Mouse (Mus musculus) embryonic facial prominence, embryonic 12.5 days (tissue): ENCODE measurements at regions not wholly inside any gene's neighbourhood (a gene's known extent, or its start where the extent isn't known, plus 50 kb on each side); places are given as distances from the start of the nearest gene placed in this dataset.
A peak's percentile ranks its signal among the peaks of the same experiment; 100 is the strongest.

ENCODE experiments used
- ATAC-seq: fragments of 200-750 bp; cut with Nextera tagmentation; 2 replicates; pipeline ENCODE4 v1.8.0; 2017; ENCODE audit not compliant: insufficient number of reproducible peaks, insufficient read depth, low FRiP score, low TSS enrichment
- H3K27ac ChIP-seq: fragments of 300-500 bp; sonication (generic); 2 replicates; pipeline ENCODE4 v1.5.1; 2016; ENCODE audit warnings: mild to moderate bottlenecking
- H3K27me3 ChIP-seq: fragments of 300-500 bp; sonication (generic); 2 replicates; pipeline ENCODE4 v1.6.1; 2016; ENCODE audit warnings: mild to moderate bottlenecking, moderate library complexity
- H3K36me3 ChIP-seq: fragments of 300-500 bp; sonication (generic); 2 replicates; pipeline ENCODE4 v1.6.1; 2016; ENCODE audit warnings: mild to moderate bottlenecking
- H3K4me1 ChIP-seq: fragments of 300-500 bp; sonication (generic); 2 replicates; pipeline ENCODE4 v1.6.1; 2016
- H3K4me2 ChIP-seq: fragments of 300-500 bp; sonication (generic); replicated peaks from 2 replicates; pipeline ENCODE4 v1.6.1; 2016; ENCODE audit warnings: mild to moderate bottlenecking, moderate library complexity
- H3K4me3 ChIP-seq: fragments of 300-500 bp; sonication (generic); 2 replicates; pipeline ENCODE4 v1.5.1; 2016; ENCODE audit warnings: mild to moderate bottlenecking
- H3K9ac ChIP-seq: fragments of 300-500 bp; sonication (generic); 2 replicates; pipeline ENCODE4 v1.6.1; 2016; ENCODE audit warnings: mild to moderate bottlenecking, moderate library complexity
- H3K9me3 ChIP-seq: fragments of 300-500 bp; sonication (generic); 2 replicates; pipeline ENCODE4 v1.6.1; 2016; ENCODE audit warnings: mild to moderate bottlenecking, moderate library complexity
- WGBS: fragments of 180-500 bp; shearing (Covaris S2); methylation state at CpG from one replicate; pipeline ENCODE4 v1.1.7; 2016; 5-methylcytosine and 5-hydroxymethylcytosine counted together

DNA sequence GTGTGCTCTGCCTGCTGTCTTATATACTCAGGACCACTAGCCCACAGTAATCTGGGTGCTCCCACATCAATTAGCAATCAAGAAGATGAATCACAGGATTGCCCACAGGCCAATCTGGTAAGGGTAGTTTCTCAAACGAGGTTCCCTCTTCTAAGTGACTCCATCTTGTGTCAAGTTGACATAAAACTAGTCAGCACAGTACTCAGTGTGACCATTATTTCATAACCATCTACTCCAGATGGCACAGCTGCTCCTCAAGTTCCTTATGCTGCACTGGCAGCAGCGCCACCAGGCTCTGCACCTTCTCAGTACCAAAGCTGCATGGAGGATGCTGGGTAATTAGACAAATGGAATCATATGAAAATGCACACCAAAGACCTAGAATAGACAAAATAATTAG, 175.6 kb upstream of the B3galt2 start:
- no peaks in the 10 kb centered on the region for H3K27me3 ChIP-seq
- H3K4me3 ChIP-seq, result no peak overlapping the region
- no peak for ATAC-seq
- H3K4me2 ChIP-seq, result no peak overlapping the region
- 57% methylated on average over 2 of the region's 2 CpGs for WGBS
- no peak overlapping the region for H3K9ac ChIP-seq
- H3K27ac ChIP-seq, result no peak overlapping the region
- H3K4me1 ChIP-seq, result no peaks in the 10 kb centered on the region
- no peaks in the 10 kb centered on the region for H3K36me3 ChIP-seq
- H3K9me3 ChIP-seq, result no peaks in the 10 kb centered on the region

- ATAC-seq, result no peak
- Histone ChIP-seq H3K9me3 (no peaks in the 10 kb centered on the region), H3K4me2 (no peak overlapping the region), H3K36me3 (no peaks in the 10 kb centered on the region), H3K4me3 (no peak overlapping the region), H3K9ac (no peak overlapping the region), H3K4me1 (no peaks in the 10 kb centered on the region), H3K27ac (no peak overlapping the region), H3K27me3 (no peaks in the 10 kb centered on the region)
- 93% methylated on average over 3 of the region's 3 CpGs for WGBS
Observed at GRCm38 (mm10) chr1:143466092-143466491, 174.4 kb upstream of the B3galt2 start.

- Histone ChIP-seq H3K4me1 (no peaks in the 10 kb centered on the region), H3K9me3 (no peaks in the 10 kb centered on the region), H3K4me3 (no peak overlapping the region), H3K27ac (no peak overlapping the region), H3K36me3 (no peaks in the 10 kb centered on the region), H3K27me3 (no peaks in the 10 kb centered on the region), H3K9ac (no peak overlapping the region), H3K4me2 (no peak overlapping the region)
- no peak for ATAC-seq
- WGBS, result 84% methylated on average over 2 of the region's 2 CpGs
Observed at GRCm38 (mm10) chr1:143475329-143475728, 165.1 kb upstream of the B3galt2 start.

DNA sequence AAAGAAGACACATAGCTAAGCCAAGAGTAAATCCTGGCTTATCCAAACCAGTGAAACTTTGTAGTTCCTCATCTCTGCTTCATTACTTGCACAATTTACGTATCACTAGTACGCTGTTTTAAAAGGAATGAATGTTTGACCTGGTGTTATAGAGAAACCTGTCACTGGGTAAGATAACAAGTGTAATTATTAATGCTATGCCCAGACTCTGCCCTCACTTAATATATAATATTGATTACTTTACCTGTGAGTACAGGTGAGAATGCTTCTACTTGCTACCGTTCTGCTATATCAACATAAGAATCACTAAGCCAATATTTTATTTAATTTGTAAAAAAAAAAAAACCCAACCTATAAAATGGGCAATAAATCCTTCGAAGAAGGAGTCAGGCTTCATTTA, 157.1 kb upstream of the B3galt2 start:
- H3K4me2 ChIP-seq, result no peak overlapping the region
- H3K27ac ChIP-seq, result no peak overlapping the region
- H3K4me1 ChIP-seq, result no peaks in the 10 kb centered on the region
- no peak for ATAC-seq
- no peak overlapping the region for H3K4me3 ChIP-seq
- WGBS, result 88% methylated on average over 4 of the region's 4 CpGs
- no peak overlapping the region for H3K9ac ChIP-seq
- no peaks in the 10 kb centered on the region for H3K36me3 ChIP-seq
- no peaks in the 10 kb centered on the region for H3K27me3 ChIP-seq
- no peaks in the 10 kb centered on the region for H3K9me3 ChIP-seq

DNA sequence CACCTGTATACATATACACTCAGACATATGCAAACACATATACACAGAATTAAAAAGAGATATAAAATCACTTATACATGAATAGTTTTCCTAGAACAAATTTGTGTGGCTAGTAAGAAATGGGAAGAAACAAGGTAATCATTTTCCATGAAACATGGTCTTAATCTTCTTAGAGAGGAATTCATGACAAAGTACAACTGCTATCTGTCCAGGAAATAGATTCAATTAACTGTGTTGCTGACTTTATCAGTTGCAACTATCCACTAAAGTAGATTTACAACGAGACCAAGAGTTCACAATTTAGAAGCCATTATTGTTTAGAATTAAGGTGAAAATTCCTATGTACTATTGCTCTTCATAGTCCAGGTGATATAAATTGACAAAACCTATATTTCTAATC, 155.5 kb upstream of the B3galt2 start:
- Histone ChIP-seq H3K4me1 (no peaks in the 10 kb centered on the region), H3K4me2 (no peak overlapping the region), H3K9me3 (no peaks in the 10 kb centered on the region)

DNA sequence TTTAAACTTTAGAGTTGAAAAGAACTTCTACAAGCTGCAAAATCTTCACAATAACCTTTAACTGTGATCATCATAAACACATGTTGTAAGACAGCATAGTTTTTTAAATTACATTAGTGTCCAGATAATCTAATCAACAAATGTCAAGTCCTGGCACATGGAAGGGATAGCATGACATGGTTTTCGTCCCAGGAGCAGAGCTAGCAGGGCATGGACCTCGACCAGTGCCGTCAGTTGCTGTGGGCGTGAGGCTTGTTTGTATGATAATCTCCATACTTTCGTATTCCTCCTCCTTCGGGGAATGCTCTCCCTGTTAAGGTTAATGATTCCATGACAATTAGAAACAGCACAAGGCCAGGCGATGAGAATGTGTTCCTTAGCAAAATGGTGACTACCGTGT, 143.4 kb upstream of the B3galt2 start:
- no peak overlapping the region for H3K27ac ChIP-seq
- 55% methylated on average over 8 of the region's 8 CpGs for WGBS
- ATAC-seq, result no peak

More for the DNA sequence above, 155.5 kb upstream of the B3galt2 start:
- Histone ChIP-seq H3K27ac (no peak overlapping the region), H3K9ac (no peak overlapping the region), H3K4me3 (no peak overlapping the region), H3K36me3 (no peaks in the 10 kb centered on the region), H3K27me3 (no peaks in the 10 kb centered on the region)
- WGBS, result 96% methylated on average over 1 of the region's 1 CpGs
- ATAC-seq, result no peak

DNA sequence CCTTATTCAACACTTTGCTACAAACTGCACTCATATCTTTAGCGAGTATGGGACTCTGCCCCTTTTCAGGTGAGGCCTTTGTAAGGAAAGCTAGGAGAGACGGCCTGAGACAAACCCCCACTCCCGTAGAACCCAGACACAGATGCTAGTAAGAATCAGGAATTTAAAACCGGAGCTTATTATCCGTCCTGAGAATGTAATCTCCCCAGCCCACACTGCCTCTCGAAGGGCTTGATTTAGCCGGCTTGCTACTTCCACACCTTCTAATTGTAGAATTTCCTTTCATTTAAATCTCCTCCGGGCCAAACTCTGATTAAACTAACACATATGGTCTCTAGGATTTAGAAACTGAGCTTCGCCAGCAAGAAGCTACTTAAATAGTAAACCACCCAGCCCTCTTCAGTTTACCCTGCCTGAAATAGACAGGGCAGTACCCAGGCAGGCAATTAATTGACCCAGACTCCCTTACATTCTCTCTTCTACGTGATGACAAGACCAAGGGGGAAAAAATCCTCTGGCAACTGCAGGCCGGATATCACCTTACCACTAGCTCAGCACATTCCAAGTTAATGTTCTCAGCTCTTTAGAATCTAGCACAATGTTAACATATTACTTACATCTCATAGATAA, 136.9 kb upstream of the B3galt2 start:
- Histone ChIP-seq H3K4me2 (0 out of 2 replicates have a peak overlapping the region, but pooled peaks have one; percentile 7), H3K4me3 (no peak overlapping the region), H3K36me3 (no peaks in the 10 kb centered on the region), H3K9me3 (no peaks in the 10 kb centered on the region), H3K27ac (peak overlapping the region; percentile 47; the same call in 1 of the 2 replicates), H3K4me1 (peaks cover 8% of the 10 kb centered on the region; the same call in 1 of the 2 replicates), H3K27me3 (no peaks in the 10 kb centered on the region), H3K9ac (no peak overlapping the region)
- peak; percentile 84 for ATAC-seq
- WGBS, result 21% methylated on average over 11 of the region's 11 CpGs

More for the DNA sequence above, 143.4 kb upstream of the B3galt2 start:
- no peak overlapping the region for H3K4me3 ChIP-seq
- no peaks in the 10 kb centered on the region for H3K27me3 ChIP-seq
- H3K4me1 ChIP-seq, result no peaks in the 10 kb centered on the region
- no peaks in the 10 kb centered on the region for H3K9me3 ChIP-seq
- H3K36me3 ChIP-seq, result no peaks in the 10 kb centered on the region
- no peak overlapping the region for H3K4me2 ChIP-seq
- H3K9ac ChIP-seq, result no peak overlapping the region

- Histone ChIP-seq H3K4me2 (no peak overlapping the region), H3K9me3 (no peaks in the 10 kb centered on the region), H3K9ac (no peak overlapping the region), H3K4me3 (no peak overlapping the region), H3K36me3 (no peaks in the 10 kb centered on the region), H3K4me1 (peaks cover 8% of the 10 kb centered on the region; the same call in 1 of the 2 replicates), H3K27ac (no peak overlapping the region), H3K27me3 (no peaks in the 10 kb centered on the region)
- 72% methylated on average over 3 of the region's 3 CpGs for whole genome bisulfite sequencing
- ATAC-seq, result no peak
Observed at GRCm38 (mm10) chr1:143504066-143504440, 136.4 kb upstream of the B3galt2 start.

DNA sequence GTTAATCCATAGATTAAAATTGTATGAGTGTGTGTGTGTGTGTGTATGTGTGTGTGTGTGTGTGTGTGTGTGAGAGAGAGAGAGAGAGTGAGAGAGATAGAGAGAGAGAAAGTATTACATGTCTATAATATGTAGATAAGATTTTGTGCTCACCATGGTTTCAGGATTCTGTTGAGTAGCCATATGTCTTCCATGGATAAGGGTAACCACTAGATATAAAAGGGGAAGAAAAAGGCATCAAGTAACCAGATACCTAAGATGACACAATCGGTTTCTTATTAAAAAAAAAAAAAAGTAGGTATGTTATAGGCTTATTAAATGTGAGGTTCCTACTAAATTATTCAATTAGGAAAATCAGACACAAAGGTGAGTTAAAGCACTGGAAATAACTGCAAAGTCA, 135.1 kb upstream of the B3galt2 start:
- H3K4me1 ChIP-seq, result peaks cover 8% of the 10 kb centered on the region; the same call in 1 of the 2 replicates
- H3K9me3 ChIP-seq, result no peaks in the 10 kb centered on the region
- H3K4me3 ChIP-seq, result no peak overlapping the region
- 80% methylated on average over 1 of the region's 1 CpGs for WGBS
- no peak for ATAC-seq
- H3K9ac ChIP-seq, result no peak overlapping the region
- no peak overlapping the region for H3K4me2 ChIP-seq
- H3K27me3 ChIP-seq, result no peaks in the 10 kb centered on the region
- no peak overlapping the region for H3K27ac ChIP-seq
- H3K36me3 ChIP-seq, result no peaks in the 10 kb centered on the region

- H3K27ac ChIP-seq, result no peak overlapping the region
- ATAC-seq, result no peak
- no peak overlapping the region for H3K9ac ChIP-seq
- no peaks in the 10 kb centered on the region for H3K4me1 ChIP-seq
- no peak overlapping the region for H3K4me2 ChIP-seq
- no peaks in the 10 kb centered on the region for H3K9me3 ChIP-seq
- WGBS, result 71% methylated on average over 6 of the region's 6 CpGs
- H3K27me3 ChIP-seq, result no peaks in the 10 kb centered on the region
- no peaks in the 10 kb centered on the region for H3K36me3 ChIP-seq
- H3K4me3 ChIP-seq, result no peak overlapping the region
Observed at GRCm38 (mm10) chr1:143523831-143524521, 116.5 kb upstream of the B3galt2 start.

DNA sequence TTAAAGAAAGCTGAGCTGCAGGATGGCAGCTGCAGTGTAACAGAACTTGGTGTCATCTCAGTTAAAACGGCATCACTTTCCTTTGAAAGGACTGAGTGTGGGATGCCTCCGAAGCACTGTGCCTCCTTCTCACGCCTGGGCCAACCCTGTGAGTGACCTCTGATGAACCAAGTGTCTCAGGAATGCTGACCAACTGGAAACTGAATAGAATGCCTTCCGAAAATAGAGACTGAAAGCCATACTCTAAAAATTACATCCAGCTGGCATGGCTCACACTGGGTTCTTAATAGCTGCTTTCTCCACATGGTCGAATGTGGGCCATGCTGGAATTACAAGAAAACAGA, 116.0 kb upstream of the B3galt2 start:
- Histone ChIP-seq H3K4me1 (no peaks in the 10 kb centered on the region), H3K9me3 (no peaks in the 10 kb centered on the region), H3K9ac (no peak overlapping the region), H3K4me2 (no peak overlapping the region), H3K4me3 (no peak overlapping the region), H3K27ac (no peak overlapping the region), H3K36me3 (no peaks in the 10 kb centered on the region), H3K27me3 (no peaks in the 10 kb centered on the region)
- 20% methylated on average over 5 of the region's 5 CpGs for WGBS
- no peak for ATAC-seq

GRCm38 (mm10) chr1:143540223-143540622, 100.2 kb upstream of the B3galt2 start:
- H3K9me3 ChIP-seq, result no peaks in the 10 kb centered on the region
- no peak overlapping the region for H3K9ac ChIP-seq
- no peaks in the 10 kb centered on the region for H3K27me3 ChIP-seq
- H3K4me1 ChIP-seq, result no peaks in the 10 kb centered on the region
- H3K4me2 ChIP-seq, result no peak overlapping the region
- H3K4me3 ChIP-seq, result no peak overlapping the region
- 88% methylated on average over 2 of the region's 2 CpGs for WGBS
- no peak for ATAC-seq
- H3K27ac ChIP-seq, result no peak overlapping the region
- no peaks in the 10 kb centered on the region for H3K36me3 ChIP-seq
